Mouse (Mus musculus): ENCODE measurements around the gene Terf2ip. TPM values are rescaled to one million over a fixed set of nuclear protein-coding genes. Genes with fewer than 3 reads are reported as not detected.

Terf2ip gene
- polyA plus RNA-seq, 1 experiment from 2014 or later = 16.4 TPM

DNA sequence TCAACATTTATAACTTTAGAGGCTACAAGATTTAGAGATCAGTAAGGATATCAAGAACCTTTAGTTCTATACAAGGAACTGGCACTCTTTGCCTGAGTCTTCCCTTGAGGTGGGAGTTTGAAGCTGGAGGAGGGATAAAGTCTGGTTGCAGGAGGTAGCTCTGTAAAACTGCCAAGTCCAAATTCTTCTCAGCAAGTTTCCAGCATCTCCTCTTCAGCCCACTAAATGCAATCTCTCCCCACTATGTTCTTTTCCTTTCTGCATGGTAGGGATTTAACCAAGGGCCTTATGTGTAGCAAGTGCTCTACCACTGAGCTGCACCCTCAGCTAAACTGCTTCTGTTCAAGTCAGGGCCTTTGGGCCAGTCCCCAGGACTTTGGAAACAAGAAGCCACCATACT lies 43.3 kb downstream of the Terf2ip start:
- Histone ChIP-seq H3K27me3 (replicated peaks; ENCODE audit: control insufficient read depth, insufficient read depth, low read length) (no peaks in the 10 kb centered on the region), H3K9ac (ENCODE audit: low read depth, low read length) (no peak overlapping the region), H3K9me3 (ENCODE audit: control insufficient read depth, low read length) (no peaks in the 10 kb centered on the region), H3K27ac (replicated peaks; ENCODE audit: low read depth, low read length) (no peak overlapping the region), H3K4me3 (ENCODE audit: low read depth, low read length) (no peak overlapping the region), H3K4me2 (ENCODE audit: low read depth, low read length) (no peak overlapping the region), H3K4me1 (ENCODE audit: control insufficient read depth, insufficient read depth, low read length) (no peaks in the 10 kb centered on the region), H3K36me3 (ENCODE audit: control insufficient read depth, insufficient read depth, low read length) (no peaks in the 10 kb centered on the region)
- no peak for ATAC-seq (ENCODE audit: low read depth)
- no peak for DNase-seq (ENCODE audit: low spot score)

DNA sequence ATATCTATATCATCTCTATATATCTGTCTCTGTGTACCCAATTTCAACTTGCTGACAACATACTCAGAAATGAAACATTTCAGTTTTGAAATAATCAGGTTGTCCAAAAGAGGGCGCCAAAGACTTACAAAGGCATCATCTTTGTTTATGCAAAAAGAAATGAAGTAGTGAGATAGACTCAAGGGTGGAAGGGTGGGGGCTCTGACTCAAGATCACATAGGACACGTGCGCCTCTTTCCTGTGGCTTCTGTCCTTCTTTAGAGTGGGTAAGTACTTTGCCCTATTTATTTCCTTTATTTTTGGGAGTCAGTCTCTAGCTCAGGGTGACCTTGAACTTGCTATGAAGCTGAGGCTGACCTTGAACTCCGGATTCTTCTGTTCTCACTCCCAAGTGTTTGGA lies 50.2 kb downstream of the Terf2ip start:
- no peak overlapping the region for H3K4me2 ChIP-seq (ENCODE audit: low read depth, low read length)
- H3K9ac ChIP-seq (ENCODE audit: low read depth, low read length) = no peak overlapping the region
- H3K4me3 ChIP-seq (ENCODE audit: low read depth, low read length) = no peak overlapping the region
- DNase-seq (ENCODE audit: low spot score) = peak; percentile 53
- H3K36me3 ChIP-seq (ENCODE audit: control insufficient read depth, insufficient read depth, low read length) = no peaks in the 10 kb centered on the region
- no peaks in the 10 kb centered on the region for H3K27me3 ChIP-seq (replicated peaks; ENCODE audit: control insufficient read depth, insufficient read depth, low read length)
- no peaks in the 10 kb centered on the region for H3K9me3 ChIP-seq (ENCODE audit: control insufficient read depth, low read length)
- WGBS = 32% methylated on average over 4 of the region's 4 CpGs
- H3K27ac ChIP-seq (replicated peaks; ENCODE audit: low read depth, low read length) = no peak overlapping the region
- no peaks in the 10 kb centered on the region for H3K4me1 ChIP-seq (ENCODE audit: control insufficient read depth, insufficient read depth, low read length)
- ATAC-seq (ENCODE audit: low read depth) = peak; percentile 50; the same call in 1 of the 2 replicates

Other genes starting within 250 kb of the Terf2ip start
- gene Cfdp1, start 157.1 kb upstream of the Terf2ip start, polyA plus RNA-seq (2014; fragmentation: Nextera tagmentation; extraction: Ambion mirVana) = 202 and 203 TPM in 2 replicates
- 3.6 and 4.1 TPM in 2 replicates for gene Tmem170, start 134.6 kb upstream of the Terf2ip start, polyA plus RNA-seq (2014; fragmentation: Nextera tagmentation; extraction: Ambion mirVana)
- 4.7 and 5.4 TPM in 2 replicates for gene Chst5, start 101.0 kb upstream of the Terf2ip start, polyA plus RNA-seq (2014; fragmentation: Nextera tagmentation; extraction: Ambion mirVana)
- gene Tmem231, start 77.5 kb upstream of the Terf2ip start, polyA plus RNA-seq (2014; fragmentation: Nextera tagmentation; extraction: Ambion mirVana) = 14.9 and 15.8 TPM in 2 replicates
- gene Gabarapl2, start 70.7 kb upstream of the Terf2ip start, polyA plus RNA-seq (2014; fragmentation: Nextera tagmentation; extraction: Ambion mirVana) = 168 and 182 TPM in 2 replicates
- gene Adat1, start 19.1 kb upstream of the Terf2ip start, polyA plus RNA-seq (2014; fragmentation: Nextera tagmentation; extraction: Ambion mirVana) = 4.9 and 6.4 TPM in 2 replicates
- 192 and 207 TPM in 2 replicates for gene Kars, start 75 bp upstream of the Terf2ip start, polyA plus RNA-seq (2014; fragmentation: Nextera tagmentation; extraction: Ambion mirVana)
- 0.54 and 0.57 TPM in 2 replicates for gene Gm6793, start 3.6 kb downstream of the Terf2ip start, polyA plus RNA-seq (2014; fragmentation: Nextera tagmentation; extraction: Ambion mirVana)

Measured in embryonic facial prominence, embryonic 14.5 days (tissue).